Mouse (Mus musculus) mouse trophoblast stem cell (cell line): ENCODE results near the gene Srpr.

Source experiments
- in situ Hi-C, 2 experiments: fragments of 300-500 bp; cut with MseI, MboI; formaldehyde crosslinking; loops; 2 replicates in 1 of 2; 3 replicates in 1 of 2; pipeline ENCODE4 v1.15.1; 2025

Srpr gene

GRCm38 (mm10) chr9:35187351-35187903 is 12.5 kb upstream of the Srpr start:
- in situ Hi-C loops: no loop called here

GRCm38 (mm10) chr9:35188700-35189099 is 11.3 kb upstream of the Srpr start:
- in situ Hi-C loops: no loop called here

GRCm38 (mm10) chr9:35192983-35193542 is 6.9 kb upstream of the Srpr start:
- in situ Hi-C loops: no loop called here

GRCm38 (mm10) chr9:35194048-35194447 is 5.9 kb upstream of the Srpr start:
- in situ Hi-C loops: no loop called here

GRCm38 (mm10) chr9:35197625-35198024 is 2.4 kb upstream of the Srpr start:
- in situ Hi-C loops: no loop called here

GRCm38 (mm10) chr9:35198351-35198750 is 1.6 kb upstream of the Srpr start:
- in situ Hi-C loops: no loop called here

- in situ Hi-C loops: no loop called here
These were observed 817 bp upstream of the Srpr start for GRCm38 (mm10) chr9:35198945-35199771.

- in situ Hi-C loops: no loop called here
These were observed 620 bp downstream of the Srpr start for GRCm38 (mm10) chr9:35200529-35201060.

- in situ Hi-C loops: no loop called here
These were observed 3.6 kb downstream of the Srpr start for GRCm38 (mm10) chr9:35203536-35203935.

GRCm38 (mm10) chr9:35204421-35204820 is 4.4 kb downstream of the Srpr start:
- in situ Hi-C loops: no loop called here

GRCm38 (mm10) chr9:35210542-35211474 is 10.8 kb downstream of the Srpr start, which contains the start of gene Foxred1:
Gene Foxred1, minus strand, starts transcription at chr9:35211055.
- in situ Hi-C loops: no loop called here

- in situ Hi-C loops: no loop called here
These were observed 11.9 kb downstream of the Srpr start for GRCm38 (mm10) chr9:35211573-35212511.

- in situ Hi-C loops: no loop called here
These were observed 18.0 kb downstream of the Srpr start for GRCm38 (mm10) chr9:35217963-35218362.

GRCm38 (mm10) chr9:35223466-35223865 is 23.5 kb downstream of the Srpr start:
- in situ Hi-C loops: no loop called here

- in situ Hi-C loops: no loop called here
These were observed 28.7 kb downstream of the Srpr start for GRCm38 (mm10) chr9:35228671-35229070.

GRCm38 (mm10) chr9:35235996-35236395 is 36.0 kb downstream of the Srpr start:
- in situ Hi-C loops: no loop called here

GRCm38 (mm10) chr9:35238371-35238770 is 38.4 kb downstream of the Srpr start:
- in situ Hi-C loops: no loop called here

GRCm38 (mm10) chr9:35238915-35239571 is 39.1 kb downstream of the Srpr start:
- in situ Hi-C loops: no loop called here

- in situ Hi-C loops: no loop called here
These were observed 39.8 kb downstream of the Srpr start for GRCm38 (mm10) chr9:35239734-35240133.

- in situ Hi-C loops: no loop called here
These were observed 47.4 kb downstream of the Srpr start for GRCm38 (mm10) chr9:35247405-35247804.
